Mouse (Mus musculus) kidney, embryonic 15.5 days (tissue): ENCODE measurements around the gene Srbd1. TPM values are rescaled to one million over a fixed set of nuclear protein-coding genes. Genes with fewer than 3 reads are reported as not detected.

ENCODE experiments used
- ATAC-seq: fragments of 200-750 bp; cut with Nextera tagmentation; replicated peaks from 2 replicates; pipeline ENCODE4 v1.8.0; 2017; ENCODE audit warnings: moderate TSS enrichment; ENCODE audit not compliant: low FRiP score
- H3K27ac ChIP-seq: fragments of 300-500 bp; sonication (generic); 2 replicates; pipeline ENCODE4 v1.5.1; 2015; ENCODE audit warnings: mild to moderate bottlenecking, inconsistent platforms
- H3K27me3 ChIP-seq: fragments of 300-500 bp; sonication (generic); 2 replicates; pipeline ENCODE4 v1.6.1; 2015; ENCODE audit warnings: inconsistent platforms
- H3K36me3 ChIP-seq: fragments of 300-500 bp; sonication (generic); 2 replicates; pipeline ENCODE4 v1.6.1; 2015; ENCODE audit warnings: inconsistent platforms
- H3K4me1 ChIP-seq: fragments of 300-500 bp; sonication (generic); 2 replicates; pipeline ENCODE4 v1.6.1; 2015; ENCODE audit warnings: inconsistent platforms
- H3K4me2 ChIP-seq: fragments of 300-500 bp; sonication (generic); 2 replicates; pipeline ENCODE4 v1.6.1; 2015; ENCODE audit warnings: moderate library complexity, mild to moderate bottlenecking, inconsistent platforms
- H3K4me3 ChIP-seq: fragments of 300-500 bp; sonication (generic); replicated peaks from 2 replicates; pipeline ENCODE4 v1.5.1; 2015; ENCODE audit warnings: mild to moderate bottlenecking, inconsistent platforms
- H3K9ac ChIP-seq: fragments of 300-500 bp; sonication (generic); 2 replicates; pipeline ENCODE4 v1.6.1; 2015; ENCODE audit warnings: mild to moderate bottlenecking, inconsistent platforms
- H3K9me3 ChIP-seq: fragments of 300-500 bp; sonication (generic); replicated peaks from 2 replicates; pipeline ENCODE4 v1.6.1; 2016; ENCODE audit warnings: inconsistent platforms
- WGBS: fragments of 180-500 bp; shearing (Covaris S2); methylation state at CpG from one replicate; pipeline ENCODE4 v1.1.7; 2015; ENCODE audit warnings: mixed read lengths; 5-methylcytosine and 5-hydroxymethylcytosine counted together
- polyA plus RNA-seq: library from polyadenylated mRNA; unstranded; fragments of >200 nt; fragmentation: Nextera tagmentation; extraction: Ambion mirVana; gene quantifications from 2 replicates; pipeline ENCODE4 v1.2.1, GENCODE M21; 2015

Gene Srbd1
- polyA plus RNA-seq, 1 experiment from 2014 or later: 21.0 TPM

- 18% methylated on average over 4 of the region's 4 CpGs for WGBS
- 0 out of 2 replicates have a peak, but pooled peaks cover 5% of the 10 kb centered on the region for H3K27me3 ChIP-seq
- H3K4me1 ChIP-seq: peaks cover 26% of the 10 kb centered on the region
- H3K27ac ChIP-seq: peak overlapping the region; percentile 62
- H3K36me3 ChIP-seq: no peaks in the 10 kb centered on the region
- no peaks in the 10 kb centered on the region for H3K9me3 ChIP-seq
- no peak overlapping the region for H3K9ac ChIP-seq
- no peak overlapping the region for H3K4me2 ChIP-seq
- peak; percentile 70 for ATAC-seq
- no peak overlapping the region for H3K4me3 ChIP-seq
Observed at GRCm38 (mm10) chr17:85971120-85971519, 173.9 kb downstream of the Srbd1 start.

- H3K4me2 ChIP-seq: no peak overlapping the region
- no peak overlapping the region for H3K9ac ChIP-seq
- no peaks in the 10 kb centered on the region for H3K4me1 ChIP-seq
- H3K27me3 ChIP-seq: peaks cover 6% of the 10 kb centered on the region; the same call in 1 of the 2 replicates
- H3K27ac ChIP-seq: no peak overlapping the region
- H3K4me3 ChIP-seq: no peak overlapping the region
- ATAC-seq: no peak
- H3K36me3 ChIP-seq: no peaks in the 10 kb centered on the region
- H3K9me3 ChIP-seq: no peaks in the 10 kb centered on the region
- 66% methylated on average over 6 of the region's 6 CpGs for WGBS
Observed at GRCm38 (mm10) chr17:85961653-85962052, 183.3 kb downstream of the Srbd1 start.

GRCm38 (mm10) chr17:85951771-85952170, 193.2 kb downstream of the Srbd1 start:
- H3K9ac ChIP-seq: no peak overlapping the region
- H3K9me3 ChIP-seq: no peaks in the 10 kb centered on the region
- H3K4me2 ChIP-seq: no peak overlapping the region
- no peaks in the 10 kb centered on the region for H3K36me3 ChIP-seq
- H3K27ac ChIP-seq: no peak overlapping the region
- H3K4me3 ChIP-seq: no peak overlapping the region
- no peak for ATAC-seq
- H3K4me1 ChIP-seq: peaks cover 17% of the 10 kb centered on the region
- 64% methylated on average over 2 of the region's 2 CpGs for WGBS
- peaks cover 14% of the 10 kb centered on the region; the same call in 1 of the 2 replicates for H3K27me3 ChIP-seq

GRCm38 (mm10) chr17:85949919-85950505, 195.0 kb downstream of the Srbd1 start:
- Histone ChIP-seq H3K27ac (no peak overlapping the region), H3K4me1 (peaks cover 17% of the 10 kb centered on the region), H3K9me3 (no peaks in the 10 kb centered on the region), H3K4me3 (no peak overlapping the region), H3K9ac (no peak overlapping the region), H3K27me3 (peaks cover 14% of the 10 kb centered on the region; the same call in 1 of the 2 replicates), H3K4me2 (peak overlapping the region; percentile 12), H3K36me3 (no peaks in the 10 kb centered on the region)
- 18% methylated on average over 14 of the region's 14 CpGs for WGBS
- no peak; the same call in 1 of the 2 replicates for ATAC-seq

- 52% methylated on average over 11 of the region's 11 CpGs for WGBS
- peaks cover 21% of the 10 kb centered on the region for H3K27me3 ChIP-seq
- H3K9ac ChIP-seq: no peak overlapping the region
- H3K4me2 ChIP-seq: no peak overlapping the region
- peaks cover 17% of the 10 kb centered on the region for H3K4me1 ChIP-seq
- H3K36me3 ChIP-seq: no peaks in the 10 kb centered on the region
- H3K4me3 ChIP-seq: no peak overlapping the region
- no peaks in the 10 kb centered on the region for H3K9me3 ChIP-seq
- no peak for ATAC-seq
- no peak overlapping the region for H3K27ac ChIP-seq
Observed at GRCm38 (mm10) chr17:85948911-85949909, 195.8 kb downstream of the Srbd1 start.

- Histone ChIP-seq H3K36me3 (no peaks in the 10 kb centered on the region), H3K4me3 (no peak overlapping the region), H3K27me3 (peaks cover 31% of the 10 kb centered on the region), H3K9ac (no peak overlapping the region), H3K4me2 (no peak overlapping the region), H3K4me1 (peaks cover 11% of the 10 kb centered on the region; the same call in 1 of the 2 replicates), H3K27ac (no peak overlapping the region), H3K9me3 (no peaks in the 10 kb centered on the region)
- no peak for ATAC-seq
- 83% methylated on average over 4 of the region's 4 CpGs for WGBS
Observed at GRCm38 (mm10) chr17:85944726-85945125, 200.2 kb downstream of the Srbd1 start.

- H3K27me3 ChIP-seq: peaks cover 35% of the 10 kb centered on the region
- peaks cover 6% of the 10 kb centered on the region; the same call in 1 of the 2 replicates for H3K4me1 ChIP-seq
- no peaks in the 10 kb centered on the region for H3K36me3 ChIP-seq
- 73% methylated on average over 11 of the region's 12 CpGs for WGBS
- no peak for ATAC-seq
- no peaks in the 10 kb centered on the region for H3K9me3 ChIP-seq
- no peak overlapping the region for H3K4me2 ChIP-seq
- H3K4me3 ChIP-seq: no peak overlapping the region
- no peak overlapping the region for H3K27ac ChIP-seq
- no peak overlapping the region for H3K9ac ChIP-seq
Observed at GRCm38 (mm10) chr17:85943994-85944640, 200.9 kb downstream of the Srbd1 start.

- no peaks in the 10 kb centered on the region for H3K36me3 ChIP-seq
- H3K27me3 ChIP-seq: peaks cover 33% of the 10 kb centered on the region
- no peak overlapping the region for H3K27ac ChIP-seq
- H3K9me3 ChIP-seq: no peaks in the 10 kb centered on the region
- no peak overlapping the region for H3K9ac ChIP-seq
- WGBS: 50% methylated on average over 14 of the region's 14 CpGs
- H3K4me1 ChIP-seq: 0 out of 2 replicates have a peak, but pooled peaks cover under 1% of the 10 kb centered on the region
- H3K4me2 ChIP-seq: no peak overlapping the region
- no peak overlapping the region for H3K4me3 ChIP-seq
- ATAC-seq: no peak
Observed at GRCm38 (mm10) chr17:85943551-85943981, 201.4 kb downstream of the Srbd1 start.

GRCm38 (mm10) chr17:85943071-85943470, 201.9 kb downstream of the Srbd1 start:
- 82% methylated on average over 5 of the region's 5 CpGs for WGBS
- no peaks in the 10 kb centered on the region for H3K9me3 ChIP-seq
- no peaks in the 10 kb centered on the region for H3K36me3 ChIP-seq
- H3K4me2 ChIP-seq: no peak overlapping the region
- no peaks in the 10 kb centered on the region for H3K4me1 ChIP-seq
- H3K9ac ChIP-seq: no peak overlapping the region
- ATAC-seq: no peak
- no peak overlapping the region for H3K4me3 ChIP-seq
- H3K27ac ChIP-seq: no peak overlapping the region
- peaks cover 31% of the 10 kb centered on the region for H3K27me3 ChIP-seq

- Histone ChIP-seq H3K27ac (0 out of 2 replicates have a peak overlapping the region, but pooled peaks have one; percentile 15), H3K4me3 (no peak overlapping the region), H3K36me3 (no peaks in the 10 kb centered on the region), H3K9me3 (no peaks in the 10 kb centered on the region), H3K4me1 (no peaks in the 10 kb centered on the region), H3K9ac (no peak overlapping the region), H3K4me2 (no peak overlapping the region), H3K27me3 (peaks cover 30% of the 10 kb centered on the region)
- WGBS: 83% methylated on average over 5 of the region's 5 CpGs
- 0 out of 2 replicates have a peak, but pooled peaks have one; percentile 33 for ATAC-seq
Observed at GRCm38 (mm10) chr17:85942123-85942522, 202.9 kb downstream of the Srbd1 start.

GRCm38 (mm10) chr17:85941141-85941738, 203.7 kb downstream of the Srbd1 start:
- H3K27ac ChIP-seq: peak overlapping the region; percentile 52
- peaks cover 30% of the 10 kb centered on the region for H3K27me3 ChIP-seq
- H3K4me2 ChIP-seq: no peak overlapping the region
- WGBS: 46% methylated on average over 8 of the region's 8 CpGs
- no peaks in the 10 kb centered on the region for H3K4me1 ChIP-seq
- no peak overlapping the region for H3K4me3 ChIP-seq
- no peak overlapping the region for H3K9ac ChIP-seq
- 0 out of 2 replicates have a peak, but pooled peaks have one; percentile 36 for ATAC-seq
- H3K36me3 ChIP-seq: no peaks in the 10 kb centered on the region
- H3K9me3 ChIP-seq: no peaks in the 10 kb centered on the region
